Mouse (Mus musculus) heart, embryonic 14.5 days (tissue): ENCODE results near the gene H2al1e. TPM values are rescaled to one million over a fixed set of nuclear protein-coding genes. Genes with fewer than 3 reads are reported as not detected.
"Not testable (repeated sequence)": the region's sequence is repeated elsewhere in the genome, so short reads cannot be mapped to it uniquely, and the experiment has no call there.

Experiments
- ATAC-seq: fragments of 200-750 bp; cut with Nextera tagmentation; 2 replicates; pipeline ENCODE4 v1.8.0; 2017; ENCODE audit warnings: low read depth, moderate TSS enrichment; ENCODE audit not compliant: insufficient number of reproducible peaks, insufficient read depth, low FRiP score
- H3K27ac ChIP-seq, 2 experiments: fragments of 200-500 bp in 1 of 2; fragments of 300-500 bp in 1 of 2; sonication (generic) in 1 of 2; replicated peaks in 1 of 2; 2 replicates each; pipeline ENCODE4 v1.5.1; 2012 to 2014; ENCODE audit warnings: low read depth in 2 of 2, low read length in 2 of 2, control low read depth in 1 of 2, mild to moderate bottlenecking in 1 of 2, mixed read lengths in 1 of 2; ENCODE audit not compliant: control insufficient read depth in 1 of 2, insufficient read depth in 1 of 2
- H3K27me3 ChIP-seq: fragments of 300-500 bp; sonication (generic); 2 replicates; pipeline ENCODE4 v1.6.1; 2014; ENCODE audit warnings: mild to moderate bottlenecking, low read length, control low read depth; ENCODE audit not compliant: control insufficient read depth, insufficient read depth
- H3K36me3 ChIP-seq: fragments of 300-500 bp; sonication (generic); 2 replicates; pipeline ENCODE4 v1.6.1; 2014; ENCODE audit warnings: mild to moderate bottlenecking, control low read depth, low read length, mixed read lengths; ENCODE audit not compliant: control insufficient read depth, insufficient read depth
- H3K4me1 ChIP-seq, 2 experiments: fragments of 200-500 bp in 1 of 2; fragments of 300-500 bp in 1 of 2; sonication (generic) in 1 of 2; 2 replicates each; pipeline ENCODE4 v1.6.1; 2012 to 2014; ENCODE audit warnings: low read length in 2 of 2, control low read depth in 1 of 2, mixed read lengths in 1 of 2; ENCODE audit not compliant: control insufficient read depth in 2 of 2, insufficient read depth in 2 of 2
- H3K4me2 ChIP-seq: fragments of 300-500 bp; sonication (generic); 2 replicates; pipeline ENCODE4 v1.6.1; 2014; ENCODE audit warnings: mild to moderate bottlenecking, low read length
- H3K4me3 ChIP-seq, 2 experiments: fragments of 200-500 bp in 1 of 2; fragments of 300-500 bp in 1 of 2; sonication (generic) in 1 of 2; 2 replicates each; pipeline ENCODE4 v1.5.1; 2012 to 2014; ENCODE audit warnings: low read length in 2 of 2, mild to moderate bottlenecking in 2 of 2, control low read depth in 1 of 2, low read depth in 1 of 2, moderate library complexity in 1 of 2; ENCODE audit not compliant: control insufficient read depth in 1 of 2, insufficient read depth in 1 of 2
- H3K9ac ChIP-seq: fragments of 300-500 bp; sonication (generic); 2 replicates; pipeline ENCODE4 v1.6.1; 2014; ENCODE audit warnings: mild to moderate bottlenecking, low read length
- H3K9me3 ChIP-seq: fragments of 300-500 bp; sonication (generic); 2 replicates; pipeline ENCODE4 v1.6.1; 2016; ENCODE audit warnings: low read length, control low read depth; ENCODE audit not compliant: control insufficient read depth
- WGBS: fragments of 180-500 bp; shearing (Covaris S2); extraction: QIAGEN DNeasy Blood & Tissue Kit; methylation state at CpG from one replicate; pipeline ENCODE4 v1.1.7; 2014; 5-methylcytosine and 5-hydroxymethylcytosine counted together
- polyA plus RNA-seq: library from polyadenylated mRNA; unstranded; fragments of >200 nt; fragmentation: Nextera tagmentation; extraction: Ambion mirVana; gene quantifications from 2 replicates; pipeline ENCODE4 v1.2.1, GENCODE M21; 2014

Gene H2al1e
- polyA plus RNA-seq, 1 experiment from 2014 or later: not detected

GRCm38 (mm10) chrX:11324359-11324758 is 12.6 kb downstream of the H2al1e start, which contains the start of gene H2al1i:
Gene H2al1i (plus strand): TSS chrX:11324659.
- H3K9ac ChIP-seq, H3K4me2 ChIP-seq, H3K9me3 ChIP-seq, H3K27me3 ChIP-seq, H3K4me1 ChIP-seq, H3K27ac ChIP-seq, ATAC-seq, H3K4me3 ChIP-seq, H3K36me3 ChIP-seq: not testable (repeated sequence)
- WGBS: 100% methylated on average over 1 of the region's 5 CpGs

GRCm38 (mm10) chrX:11327522-11327921 is 15.8 kb downstream of the H2al1e start, which contains the start of gene H2al1j:
Gene H2al1j (plus strand): TSS chrX:11327822.
- not testable (repeated sequence) for H3K4me3 ChIP-seq, ATAC-seq, H3K36me3 ChIP-seq, H3K27me3 ChIP-seq, H3K9ac ChIP-seq, H3K9me3 ChIP-seq, H3K4me1 ChIP-seq, H3K27ac ChIP-seq, H3K4me2 ChIP-seq
- 75% methylated on average over 2 of the region's 2 CpGs for WGBS

GRCm38 (mm10) chrX:11345762-11346161 is 34.0 kb downstream of the H2al1e start:
- no peak for ATAC-seq
- H3K4me3 ChIP-seq: no peak overlapping the region
- H3K27ac ChIP-seq: no peak overlapping the region
- H3K27me3 ChIP-seq: no peaks in the 10 kb centered on the region
- no peak overlapping the region for H3K4me2 ChIP-seq
- H3K36me3 ChIP-seq: no peaks in the 10 kb centered on the region
- H3K9me3 ChIP-seq: no peaks in the 10 kb centered on the region
- no peak overlapping the region for H3K9ac ChIP-seq
- H3K4me1 ChIP-seq: no peaks in the 10 kb centered on the region
- 59% methylated on average over 9 of the region's 9 CpGs for WGBS

GRCm38 (mm10) chrX:11346756-11347155 is 35.0 kb downstream of the H2al1e start:
- Histone ChIP-seq H3K9ac (no peak overlapping the region), H3K9me3 (no peaks in the 10 kb centered on the region), H3K36me3 (no peaks in the 10 kb centered on the region), H3K4me2 (no peak overlapping the region), H3K27me3 (no peaks in the 10 kb centered on the region), H3K27ac (no peak overlapping the region), H3K4me3 (no peak overlapping the region), H3K4me1 (no peaks in the 10 kb centered on the region)
- WGBS: 78% methylated on average over 3 of the region's 3 CpGs
- no peak for ATAC-seq

- Histone ChIP-seq H3K27me3 (peaks cover 5% of the 10 kb centered on the region; the same call in 1 of the 2 replicates), H3K36me3 (no peaks in the 10 kb centered on the region), H3K4me2 (no peak overlapping the region), H3K9ac (no peak overlapping the region), H3K4me1 (no peaks in the 10 kb centered on the region), H3K27ac (no peak overlapping the region), H3K4me3 (no peak overlapping the region), H3K9me3 (no peaks in the 10 kb centered on the region)
- no peak for ATAC-seq
- 79% methylated on average over 6 of the region's 6 CpGs for WGBS
These were observed 49.1 kb downstream of the H2al1e start for GRCm38 (mm10) chrX:11360823-11361222.

- Histone ChIP-seq H3K9ac (no peak overlapping the region), H3K36me3 (no peaks in the 10 kb centered on the region), H3K9me3 (no peaks in the 10 kb centered on the region), H3K27ac (no peak overlapping the region), H3K4me2 (no peak overlapping the region), H3K27me3 (peaks cover 5% of the 10 kb centered on the region; the same call in 1 of the 2 replicates), H3K4me3 (no peak overlapping the region), H3K4me1 (no peaks in the 10 kb centered on the region)
- no peak for ATAC-seq
- WGBS: 83% methylated on average over 2 of the region's 2 CpGs
These were observed 49.5 kb downstream of the H2al1e start for GRCm38 (mm10) chrX:11361261-11361660.

Other genes with a start within 250 kb of the H2al1e start
- not detected in 2 replicates for gene H2al1a, start 12.7 kb upstream of the H2al1e start, polyA plus RNA-seq
- not detected in 2 replicates for gene H2al1b, start 9.5 kb upstream of the H2al1e start, polyA plus RNA-seq
- gene H2al1c, start 6.3 kb upstream of the H2al1e start, polyA plus RNA-seq: not detected in 2 replicates
- not detected in 2 replicates for gene H2al1d, start 3.1 kb upstream of the H2al1e start, polyA plus RNA-seq
- not detected in 2 replicates for gene H2al1f, start 3.2 kb downstream of the H2al1e start, polyA plus RNA-seq
- not detected in 2 replicates for gene H2al1g, start 6.3 kb downstream of the H2al1e start, polyA plus RNA-seq
- gene H2al1h, start 9.6 kb downstream of the H2al1e start, polyA plus RNA-seq: not detected in 2 replicates
- gene H2al1i, start 12.7 kb downstream of the H2al1e start, polyA plus RNA-seq: not detected in 2 replicates
- not detected in 2 replicates for gene H2al1j, start 15.9 kb downstream of the H2al1e start, polyA plus RNA-seq